Mouse (Mus musculus) megakaryocyte, embryonic 14.5 days (primary cell): ENCODE measurements around the gene Slc17a1.

Source experiments
- FLI1 ChIP-seq: IDR thresholded peaks from 2 replicates; pipeline ENCODE4 v1.6.1; 2012; ENCODE audit warnings: low read length, inconsistent platforms, mixed read lengths
- GATA1 ChIP-seq: IDR thresholded peaks from 3 replicates; pipeline ENCODE4 v1.6.1; 2012; ENCODE audit warnings: mixed read lengths, low read length, inconsistent platforms, borderline replicate concordance

- no peak for TF ChIP-seq GATA1
- TF ChIP-seq FLI1 = no peak
These were observed 66.1 kb downstream of the Slc17a1 start, which contains the start of gene Hist1h2ba for GRCm38 (mm10) chr13:23933421-23934210.
